Mouse (Mus musculus): ENCODE data around the gene Cox8b. TPM values are rescaled to one million over a fixed set of nuclear protein-coding genes. Genes with fewer than 3 reads are reported as not detected.

Gene Cox8b
- total and polyA plus RNA-seq, 3 experiments = not detected

- peaks cover 9 to 37% of the 10 kb centered on the region in 2 experiments for H3K4me1 ChIP-seq (ENCODE audit: control insufficient read depth in 1 of 2, insufficient read depth in 2 of 2)
- no peaks in the 10 kb centered on the region for H3K36me3 ChIP-seq (replicated peaks in 1 of 2; ENCODE audit: control insufficient read depth in 1 of 2, insufficient read depth in 1 of 2, low read length in 1 of 2)
- no peaks in the 10 kb centered on the region for H3K27me3 ChIP-seq (replicated peaks)
- TF ChIP-seq EP300 (IDR thresholded peaks at IDR 0.05; ENCODE audit: low read length) (no peak), MAZ (IDR thresholded peaks at IDR 0.05; ENCODE audit: low read depth, low read length) (no peak)
- no peak overlapping the region for H3K4me2 ChIP-seq (ENCODE audit: insufficient read depth, low read depth, poor library complexity, severe bottlenecking)
- no peaks in the 10 kb centered on the region for H3K79me2 ChIP-seq (replicated peaks; ENCODE audit: control insufficient read depth, extremely low read depth, insufficient read depth, poor library complexity, severe bottlenecking)
- H3K4me3 ChIP-seq (replicated peaks in 1 of 3; ENCODE audit: low read depth in 2 of 3, low read length in 2 of 3, poor library complexity in 1 of 3) = no peak overlapping the region
- DNase-seq (ENCODE audit: extremely low read depth) = no peak
- no peak overlapping the region for H3K27ac ChIP-seq (ENCODE audit: insufficient read depth, low read depth)
- H3K9me3 ChIP-seq (replicated peaks; ENCODE audit: low read length) = no peaks in the 10 kb centered on the region
- no peak overlapping the region for H3K9ac ChIP-seq (ENCODE audit: insufficient read depth, low read depth)
- in situ Hi-C loops (cut with MboI; ENCODE audit: low pct_ligation_motif_present, low pct_unique_long_range_greater_than_20kb, low sequenced_read_pairs) (loop anchor here (5.0 kb wide), 1 partner anchor 34 kb away; no protein-coding TSS in a partner anchor), dilution Hi-C loops (cut with MboI; ENCODE audit: extremely low pct_ligation_motif_present, extremely low pct_unique_long_range_greater_than_20kb, low sequenced_read_pairs) (no loop called here)
Observed at GRCm38 (mm10) chr7:140912846-140913482, 12.7 kb upstream of the Cox8b start.

GRCm38 (mm10) chr7:140912293-140912692 is 12.0 kb upstream of the Cox8b start:
- dilution Hi-C loops (cut with MboI; ENCODE audit: extremely low pct_ligation_motif_present, extremely low pct_unique_long_range_greater_than_20kb, low sequenced_read_pairs) = no loop called here

GRCm38 (mm10) chr7:140908634-140909107 is 8.4 kb upstream of the Cox8b start:
- H3K4me2 ChIP-seq (ENCODE audit: insufficient read depth, low read depth, poor library complexity, severe bottlenecking) = peak overlapping the region; percentile 76
- dilution Hi-C loops (cut with MboI; ENCODE audit: extremely low pct_ligation_motif_present, extremely low pct_unique_long_range_greater_than_20kb, low sequenced_read_pairs) = no loop called here
- 0 out of 2 replicates have a peak overlapping the region, but pooled peaks have one; percentile 11 for H3K27ac ChIP-seq (ENCODE audit: insufficient read depth, low read depth)
- peak; percentile 86 for DNase-seq (ENCODE audit: extremely low read depth)
- no peaks in the 10 kb centered on the region for H3K79me2 ChIP-seq (replicated peaks; ENCODE audit: control insufficient read depth, extremely low read depth, insufficient read depth, poor library complexity, severe bottlenecking)
- no peaks in the 10 kb centered on the region for H3K9me3 ChIP-seq (replicated peaks; ENCODE audit: low read length)
- H3K4me3 ChIP-seq (replicated peaks in 1 of 3; ENCODE audit: low read depth in 2 of 3, low read length in 2 of 3, poor library complexity in 1 of 3) = peak overlapping the region; percentile 29 to 53 (median 34)
- H3K36me3 ChIP-seq (replicated peaks in 1 of 2; ENCODE audit: control insufficient read depth in 1 of 2, insufficient read depth in 1 of 2, low read length in 1 of 2) = no peaks in the 10 kb centered on the region
- in situ Hi-C loops (cut with MboI; ENCODE audit: low pct_ligation_motif_present, low pct_unique_long_range_greater_than_20kb, low sequenced_read_pairs) = no loop called here
- peaks cover 2 to 13% of the 10 kb centered on the region in 2 experiments; a peak in 3 of 4 replicates for H3K4me1 ChIP-seq (ENCODE audit: control insufficient read depth in 1 of 2, insufficient read depth in 2 of 2)
- peaks cover 5% of the 10 kb centered on the region for H3K27me3 ChIP-seq (replicated peaks)
- H3K9ac ChIP-seq (ENCODE audit: insufficient read depth, low read depth) = peak overlapping the region; percentile 1; the same call in 1 of the 2 replicates
- TF ChIP-seq SMC3 (IDR thresholded peaks at IDR 0.05; ENCODE audit: low read depth, low read length) (peak; percentile 98), MXI1 (IDR thresholded peaks at IDR 0.05; ENCODE audit: low read depth, low read length) (peak; percentile 70; the same call in 1 of the 2 replicates), CHD1 (IDR thresholded peaks at IDR 0.05; ENCODE audit: low read depth, low read length) (no peak), ELF1 (IDR thresholded peaks at IDR 0.05; ENCODE audit: low read depth, low read length) (no peak), TCF12 (IDR thresholded peaks at IDR 0.05; ENCODE audit: low read depth, low read length) (no peak), MYC (IDR thresholded peaks at IDR 0.05; ENCODE audit: low read depth, low read length) (no peak; the same call in 1 of the 2 replicates), MAX (IDR thresholded peaks at IDR 0.05; ENCODE audit: low read length) (no peak), KAT2A (IDR thresholded peaks at IDR 0.05; ENCODE audit: insufficient replicate concordance, low read length) (no peak), NRF1 (IDR thresholded peaks at IDR 0.05; ENCODE audit: low read depth, low read length) (no peak), ZKSCAN1 (IDR thresholded peaks at IDR 0.05; ENCODE audit: borderline replicate concordance, low read depth, low read length) (no peak), CTCF (conservative IDR thresholded peaks at IDR 0.05 in 1 of 2, IDR thresholded peaks at IDR 0.05 in 1 of 2; ENCODE audit: low read depth in 2 of 2, low read length in 2 of 2) (peak; percentile 67 to 97), ZC3H11A (IDR thresholded peaks at IDR 0.05; ENCODE audit: low read depth, low read length) (peak; percentile 61), GABPA (IDR thresholded peaks at IDR 0.05; ENCODE audit: insufficient replicate concordance, low read depth, low read length) (no peak), PAX5 (IDR thresholded peaks at IDR 0.05; ENCODE audit: low read length) (no peak), ETS1 (conservative IDR thresholded peaks at IDR 0.05; ENCODE audit: low read depth, low read length) (no peak), E2F4 (IDR thresholded peaks at IDR 0.05; ENCODE audit: insufficient replicate concordance, low read depth, low read length) (no peak), USF1 (IDR thresholded peaks at IDR 0.05; ENCODE audit: low read depth, low read length) (no peak), POLR2AphosphoS2 (IDR thresholded peaks at IDR 0.05; ENCODE audit: low read depth, low read length) (no peak), JUND (conservative IDR thresholded peaks at IDR 0.05; ENCODE audit: low read depth, low read length) (no peak), JUN (IDR thresholded peaks at IDR 0.05; ENCODE audit: insufficient read depth, low read depth, low read length) (no peak), UBTF (IDR thresholded peaks at IDR 0.05; ENCODE audit: low read depth, low read length) (no peak), MEF2A (IDR thresholded peaks at IDR 0.05; ENCODE audit: borderline replicate concordance, low read depth, low read length) (no peak)

More at GRCm38 (mm10) chr7:140912293-140912692, 12.0 kb upstream of the Cox8b start:
- Histone ChIP-seq H3K27me3 (replicated peaks) (no peaks in the 10 kb centered on the region), H3K9ac (ENCODE audit: insufficient read depth, low read depth) (no peak overlapping the region), H3K4me1 (ENCODE audit: control insufficient read depth in 1 of 2, insufficient read depth in 2 of 2) (peaks cover 7 to 30% of the 10 kb centered on the region in 2 experiments), H3K79me2 (replicated peaks; ENCODE audit: control insufficient read depth, extremely low read depth, insufficient read depth, poor library complexity, severe bottlenecking) (no peaks in the 10 kb centered on the region), H3K9me3 (replicated peaks; ENCODE audit: low read length) (no peaks in the 10 kb centered on the region), H3K4me3 (replicated peaks in 1 of 3; ENCODE audit: low read depth in 2 of 3, low read length in 2 of 3, poor library complexity in 1 of 3) (no peak overlapping the region), H3K27ac (ENCODE audit: insufficient read depth, low read depth) (no peak overlapping the region), H3K4me2 (ENCODE audit: insufficient read depth, low read depth, poor library complexity, severe bottlenecking) (no peak overlapping the region), H3K36me3 (replicated peaks in 1 of 2; ENCODE audit: control insufficient read depth in 1 of 2, insufficient read depth in 1 of 2, low read length in 1 of 2) (no peaks in the 10 kb centered on the region)
- in situ Hi-C loops (cut with MboI; ENCODE audit: low pct_ligation_motif_present, low pct_unique_long_range_greater_than_20kb, low sequenced_read_pairs) = loop anchor here (5.0 kb wide), 1 partner anchor 35 kb away; no protein-coding TSS in a partner anchor
- no peak for TF ChIP-seq POLR2A (IDR thresholded peaks at IDR 0.05; ENCODE audit: low read depth, low read length)
- no peak for DNase-seq (ENCODE audit: extremely low read depth)

All from CH12.LX (cell line).